Mouse (Mus musculus) stomach, postnatal 0 days (tissue): ENCODE data around the gene Zbtb9.

ENCODE experiments used
- CTCF ChIP-seq: IDR thresholded peaks from 2 replicates; pipeline ENCODE4 v1.5.1; 2016; ENCODE audit warnings: antibody characterized with exemption, low read depth, mild to moderate bottlenecking, moderate library complexity
- EP300 ChIP-seq: optimal IDR thresholded peaks from 2 replicates; pipeline ENCODE3; 2016; ENCODE audit warnings: antibody characterized with exemption

- TF ChIP-seq CTCF = peak; percentile 83
- TF ChIP-seq EP300 = no peak
Measured at GRCm38 (mm10) chr17:27004431-27004830, 31.5 kb downstream of the Zbtb9 start.
